Comparison of ENCODE assay signal across 24 mouse cellular contexts in genomic region chr11:4687027-4687426, GRCm38 (mm10). TPM values are rescaled to one million over a fixed set of nuclear protein-coding genes. Genes with fewer than 3 reads are reported as not detected.
DNase-seq lines count a peak whose midpoint lies in the region; ATAC-seq and TF ChIP-seq lines count a peak whose summit lies in the region.
"Had no signal": no experiment of that assay in that cellular context is flagged by ENCODE, and none has a peak within 500 bp of the region (broad histone marks: within the 10 kb centered on the region; RNA-seq: fewer than 3 reads in every experiment).

No protein-coding gene starts in this region.

- TF ChIP-seq EP300 in stomach, postnatal 0 days (optimal IDR thresholded peaks at IDR 0.05): no peak

- TF ChIP-seq POLR2A in liver, adult 2 months (IDR thresholded peaks at IDR 0.05; ENCODE audit: extremely low read depth, insufficient read depth, low read length): no peak

- DNase-seq in liver, adult 2 months (ENCODE audit: extremely low read depth, low read depth, low spot score): peak; percentile 88
- DNase-seq in liver, embryonic 11.5 days (ENCODE audit: low spot score): no peak
- DNase-seq in stomach, postnatal 0 days (ENCODE audit: low spot score): no peak
- peak; percentile 42 for DNase-seq in yolk sac, embryonic 10.5 days (ENCODE audit: low spot score)
- DNase-seq: adrenal gland, adult 8-10 months; adrenal gland, postnatal 25 days; cerebellum, adult 11-12 months; cerebellum, adult 8-10 months; cerebellum, postnatal 10 days; cerebellum, postnatal 36 days; gastrocnemius, postnatal 10 days; gastrocnemius, postnatal 36 days; heart, adult 2 months had no signal

- 22% methylated on average over 3 of the region's 3 CpGs for WGBS in liver, adult 2 months
- WGBS in liver, embryonic 11.5 days: 73% methylated on average over 3 of the region's 3 CpGs
- WGBS in stomach, embryonic 16.5 days: 63% methylated on average over 3 of the region's 3 CpGs
- WGBS in stomach, postnatal 0 days: 73% methylated on average over 3 of the region's 3 CpGs
- 72% methylated on average over 3 of the region's 3 CpGs for WGBS in heart, embryonic 12.5 days

- H3K79me2 ChIP-seq in liver, adult 2 months (ENCODE audit: control insufficient read depth, insufficient read depth, low read length): no peaks in the 10 kb centered on the region

- H3K36me3 ChIP-seq in liver, adult 2 months (ENCODE audit: control insufficient read depth, insufficient read depth, low read length): peaks cover 4% of the 10 kb centered on the region; the same call in 1 of the 2 replicates
- peaks cover 12% of the 10 kb centered on the region for H3K36me3 ChIP-seq in liver, embryonic 11.5 days (ENCODE audit: control insufficient read depth, insufficient read depth, low read length)
- H3K36me3 ChIP-seq in stomach, embryonic 16.5 days (ENCODE audit: control insufficient read depth, insufficient read depth, low read length): peaks cover 7% of the 10 kb centered on the region; the same call in 1 of the 2 replicates
- H3K36me3 ChIP-seq in stomach, postnatal 0 days (ENCODE audit: control insufficient read depth, insufficient read depth, low read length): peaks cover 6% of the 10 kb centered on the region; the same call in 1 of the 2 replicates
- H3K36me3 ChIP-seq in heart, embryonic 12.5 days: peaks cover 26% of the 10 kb centered on the region

- H3K27me3 ChIP-seq in liver, adult 2 months (ENCODE audit: control insufficient read depth, insufficient read depth, low read length): no peaks in the 10 kb centered on the region
- no peaks in the 10 kb centered on the region for H3K27me3 ChIP-seq in liver, embryonic 11.5 days (replicated peaks; ENCODE audit: control insufficient read depth, insufficient read depth, low read length)
- H3K27me3 ChIP-seq in stomach, embryonic 16.5 days (ENCODE audit: control insufficient read depth, insufficient read depth, low read length): no peaks in the 10 kb centered on the region
- H3K27me3 ChIP-seq in stomach, postnatal 0 days (ENCODE audit: control insufficient read depth, insufficient read depth, low read length): no peaks in the 10 kb centered on the region
- no peaks in the 10 kb centered on the region for H3K27me3 ChIP-seq in heart, embryonic 12.5 days (replicated peaks)
- H3K27me3 ChIP-seq: forebrain, embryonic 13.5 days; hindbrain, embryonic 12.5 days; hindbrain, embryonic 15.5 days had no signal

- H3K4me2 ChIP-seq in liver, embryonic 11.5 days: no peak overlapping the region
- H3K4me2 ChIP-seq in stomach, embryonic 16.5 days (ENCODE audit: low read depth, low read length): no peak overlapping the region
- no peak overlapping the region for H3K4me2 ChIP-seq in stomach, postnatal 0 days (replicated peaks; ENCODE audit: low read depth)
- no peak overlapping the region for H3K4me2 ChIP-seq in heart, embryonic 12.5 days
- H3K4me2 ChIP-seq: forebrain, embryonic 13.5 days; hindbrain, embryonic 12.5 days; hindbrain, embryonic 15.5 days had no signal

- ATAC-seq in liver, embryonic 11.5 days (replicated peaks; ENCODE audit: low FRiP score): no peak
- no peak for ATAC-seq in stomach, embryonic 16.5 days (ENCODE audit: insufficient read depth, low FRiP score)
- ATAC-seq in stomach, postnatal 0 days (ENCODE audit: low FRiP score, low TSS enrichment): no peak
- no peak for ATAC-seq in heart, embryonic 12.5 days (ENCODE audit: insufficient number of reproducible peaks, low FRiP score)
- ATAC-seq: forebrain, embryonic 13.5 days; forebrain, embryonic 16.5 days had no signal

- H3K27ac ChIP-seq in liver, adult 2 months (replicated peaks; ENCODE audit: insufficient read depth, low read depth, low read length): peak overlapping the region; percentile 72
- H3K27ac ChIP-seq in liver, embryonic 11.5 days (ENCODE audit: low read depth, low read length): no peak overlapping the region
- H3K27ac ChIP-seq in stomach, embryonic 16.5 days (ENCODE audit: low read length): peak overlapping the region; percentile 84
- no peak overlapping the region for H3K27ac ChIP-seq in stomach, postnatal 0 days (replicated peaks)
- no peak overlapping the region for H3K27ac ChIP-seq in heart, embryonic 12.5 days (ENCODE audit: poor library complexity, severe bottlenecking)
- H3K27ac ChIP-seq: forebrain, embryonic 10.5 days; forebrain, embryonic 13.5 days; heart, adult 2 months; heart, embryonic 10.5 days; hindbrain, embryonic 12.5 days; hindbrain, embryonic 15.5 days had no signal

- no peak for TF ChIP-seq CTCF in liver, adult 2 months (IDR thresholded peaks at IDR 0.05; ENCODE audit: low read depth, low read length)
- TF ChIP-seq CTCF in stomach, postnatal 0 days (IDR thresholded peaks at IDR 0.05; ENCODE audit: low read depth): no peak

- H3K4me3 ChIP-seq in liver, adult 2 months (ENCODE audit: insufficient read depth, low read depth, low read length): no peak overlapping the region
- H3K4me3 ChIP-seq in liver, embryonic 11.5 days (ENCODE audit: low read depth, low read length): no peak overlapping the region
- no peak overlapping the region for H3K4me3 ChIP-seq in stomach, embryonic 16.5 days (replicated peaks; ENCODE audit: low read length)
- H3K4me3 ChIP-seq in stomach, postnatal 0 days (ENCODE audit: low read depth, low read length): no peak overlapping the region
- H3K4me3 ChIP-seq in heart, embryonic 12.5 days: no peak overlapping the region
- H3K4me3 ChIP-seq: forebrain, embryonic 10.5 days; forebrain, embryonic 13.5 days; heart, adult 2 months; heart, embryonic 10.5 days; hindbrain, embryonic 12.5 days; hindbrain, embryonic 15.5 days had no signal

- no peak overlapping the region for H3K9ac ChIP-seq in liver, adult 2 months (ENCODE audit: low read depth, low read length)
- no peak overlapping the region for H3K9ac ChIP-seq in liver, embryonic 11.5 days (ENCODE audit: low read depth, low read length)
- no peak overlapping the region for H3K9ac ChIP-seq in stomach, embryonic 16.5 days (ENCODE audit: low read length)
- H3K9ac ChIP-seq in stomach, postnatal 0 days (ENCODE audit: low read length): no peak overlapping the region
- H3K9ac ChIP-seq in heart, embryonic 12.5 days: no peak overlapping the region
- H3K9ac ChIP-seq: forebrain, embryonic 13.5 days; hindbrain, embryonic 12.5 days; hindbrain, embryonic 15.5 days had no signal

- no peaks in the 10 kb centered on the region for H3K9me3 ChIP-seq in liver, embryonic 11.5 days (ENCODE audit: control insufficient read depth, low read length)
- no peaks in the 10 kb centered on the region for H3K9me3 ChIP-seq in stomach, embryonic 16.5 days (replicated peaks; ENCODE audit: control insufficient read depth, low read length)
- H3K9me3 ChIP-seq in stomach, postnatal 0 days (ENCODE audit: control insufficient read depth, low read length): no peaks in the 10 kb centered on the region
- no peaks in the 10 kb centered on the region for H3K9me3 ChIP-seq in heart, embryonic 12.5 days (replicated peaks)
- H3K9me3 ChIP-seq: forebrain, embryonic 10.5 days; forebrain, embryonic 13.5 days; heart, embryonic 10.5 days; hindbrain, embryonic 12.5 days; hindbrain, embryonic 15.5 days had no signal

- H3K4me1 ChIP-seq in liver, adult 2 months (ENCODE audit: control insufficient read depth, insufficient read depth, low read length): peaks cover 8% of the 10 kb centered on the region
- H3K4me1 ChIP-seq in liver, embryonic 11.5 days (replicated peaks; ENCODE audit: control insufficient read depth, insufficient read depth, low read length): no peaks in the 10 kb centered on the region
- peaks cover 8% of the 10 kb centered on the region; the same call in 1 of the 2 replicates for H3K4me1 ChIP-seq in stomach, embryonic 16.5 days (ENCODE audit: control insufficient read depth, insufficient read depth, low read length)
- no peaks in the 10 kb centered on the region for H3K4me1 ChIP-seq in stomach, postnatal 0 days (replicated peaks; ENCODE audit: control insufficient read depth, insufficient read depth)
- H3K4me1 ChIP-seq in heart, embryonic 12.5 days (replicated peaks): no peaks in the 10 kb centered on the region
- H3K4me1 ChIP-seq: forebrain, embryonic 10.5 days; forebrain, embryonic 13.5 days; hindbrain, embryonic 12.5 days; hindbrain, embryonic 15.5 days had no signal

RNA-seq across cellular contexts. Expression of gene Uqcr10, which starts 17.1 kb away (rescaled TPM):
- 702 and 886 TPM in 2 replicates for total RNA-seq in liver, adult 2 months (2014; rRNA removed)
- 568 and 709 TPM in 2 replicates for polyA plus RNA-seq in liver, adult 2 months (2012; rRNA removed)
- 823 and 891 TPM in 2 replicates for polyA plus RNA-seq in liver, embryonic 11.5 days (2014; fragmentation: Nextera tagmentation; extraction: Ambion mirVana)
- 963 and 971 TPM in 2 replicates for polyA plus RNA-seq in stomach, embryonic 16.5 days (2015; fragmentation: Nextera tagmentation; extraction: Ambion mirVana)
- 1,477 and 1,517 TPM in 2 replicates for polyA plus RNA-seq in stomach, postnatal 0 days (2015; fragmentation: Nextera tagmentation; extraction: Ambion mirVana)
- polyA plus RNA-seq in heart, embryonic 12.5 days (2016; fragmentation: Nextera tagmentation; extraction: Ambion mirVana): 1,618 and 1,621 TPM in 2 replicates

RNA-seq across cellular contexts. Expression of gene Zmat5, which starts 17.5 kb away (rescaled TPM):
- 3.6 and 5.1 TPM in 2 replicates for total RNA-seq in liver, adult 2 months (2014; rRNA removed)
- 13.8 and 17.5 TPM in 2 replicates for polyA plus RNA-seq in liver, adult 2 months (2012; rRNA removed)
- polyA plus RNA-seq in liver, embryonic 11.5 days (2014; fragmentation: Nextera tagmentation; extraction: Ambion mirVana): 45.1 and 54.6 TPM in 2 replicates
- 61.4 and 68.2 TPM in 2 replicates for polyA plus RNA-seq in stomach, embryonic 16.5 days (2015; fragmentation: Nextera tagmentation; extraction: Ambion mirVana)
- polyA plus RNA-seq in stomach, postnatal 0 days (2015; fragmentation: Nextera tagmentation; extraction: Ambion mirVana): 57.4 and 63.5 TPM in 2 replicates
- 48.1 and 53.6 TPM in 2 replicates for polyA plus RNA-seq in heart, embryonic 12.5 days (2016; fragmentation: Nextera tagmentation; extraction: Ambion mirVana)

RNA-seq across cellular contexts. Expression of gene Ascc2, which starts 49.5 kb away (rescaled TPM):
- 8.5 and 12.4 TPM in 2 replicates for total RNA-seq in liver, adult 2 months (2014; rRNA removed)
- polyA plus RNA-seq in liver, adult 2 months (2012; rRNA removed): 9.7 and 9.9 TPM in 2 replicates
- 41.4 and 43.0 TPM in 2 replicates for polyA plus RNA-seq in liver, embryonic 11.5 days (2014; fragmentation: Nextera tagmentation; extraction: Ambion mirVana)
- polyA plus RNA-seq in stomach, embryonic 16.5 days (2015; fragmentation: Nextera tagmentation; extraction: Ambion mirVana): 34.2 and 37.1 TPM in 2 replicates
- 20.2 and 21.4 TPM in 2 replicates for polyA plus RNA-seq in stomach, postnatal 0 days (2015; fragmentation: Nextera tagmentation; extraction: Ambion mirVana)
- polyA plus RNA-seq in heart, embryonic 12.5 days (2016; fragmentation: Nextera tagmentation; extraction: Ambion mirVana): 28.0 and 29.6 TPM in 2 replicates

RNA-seq across cellular contexts. Expression of gene Cabp7, which starts 59.6 kb away (rescaled TPM):
- not detected in 2 replicates for total RNA-seq in liver, adult 2 months (2014; rRNA removed)
- not detected in 2 replicates for polyA plus RNA-seq in liver, adult 2 months (2012; rRNA removed)
- polyA plus RNA-seq in liver, embryonic 11.5 days (2014; fragmentation: Nextera tagmentation; extraction: Ambion mirVana): 0.33 TPM in 1 of 2 replicates, not detected in the other
- polyA plus RNA-seq in stomach, embryonic 16.5 days (2015; fragmentation: Nextera tagmentation; extraction: Ambion mirVana): 0.15 and 0.27 TPM in 2 replicates
- polyA plus RNA-seq in stomach, postnatal 0 days (2015; fragmentation: Nextera tagmentation; extraction: Ambion mirVana): 0.12 and 0.13 TPM in 2 replicates
- 0.15 and 0.18 TPM in 2 replicates for polyA plus RNA-seq in heart, embryonic 12.5 days (2016; fragmentation: Nextera tagmentation; extraction: Ambion mirVana)
- total RNA-seq: adrenal gland, postnatal 25 days; granulocyte monocyte progenitor cell, adult 5-6 weeks; heart, adult 2 months; heart, postnatal 25 days; hematopoietic stem cell, adult 5-6 weeks had no signal
- polyA plus RNA-seq: heart, adult 2 months had no signal

Comparison
In these comparisons a context has a peak if more than half of its experiments do, and no peak if none do; other contexts are left out.
1. DNase-seq: peak in liver, adult 2 months (single experiment) and yolk sac, embryonic 10.5 days (single experiment); none in liver, embryonic 11.5 days (single experiment) and stomach, postnatal 0 days (single experiment).
2. H3K27ac ChIP-seq: peak in liver, adult 2 months (single experiment) and stomach, embryonic 16.5 days (single experiment); none in liver, embryonic 11.5 days (single experiment), stomach, postnatal 0 days (single experiment) and heart, embryonic 12.5 days (single experiment).